8 mouse cellular contexts compared by ENCODE assay signal in genomic region chr7:130273265-130273664, GRCm38 (mm10).
A peak's percentile ranks its signal among the peaks of the same experiment; 100 is the strongest.
DNase-seq lines count a peak whose midpoint lies in the region; ATAC-seq and TF ChIP-seq lines count a peak whose summit lies in the region.

No protein-coding gene starts in this region.

- no peak overlapping the region for H3K4me2 ChIP-seq in forebrain, postnatal 0 days (ENCODE audit: low read depth)
- no peak overlapping the region for H3K4me2 ChIP-seq in hindbrain, embryonic 14.5 days (replicated peaks)

- no peaks in the 10 kb centered on the region for H3K27me3 ChIP-seq in forebrain, postnatal 0 days (ENCODE audit: insufficient read depth, low read length)
- H3K27me3 ChIP-seq in hindbrain, embryonic 14.5 days (ENCODE audit: control insufficient read depth, insufficient read depth, low read length), result no peaks in the 10 kb centered on the region
- no peaks in the 10 kb centered on the region for H3K27me3 ChIP-seq in spleen, adult 2 months (ENCODE audit: control insufficient read depth, insufficient read depth, low read length)

- no peaks in the 10 kb centered on the region for H3K9me3 ChIP-seq in forebrain, postnatal 0 days (ENCODE audit: low read length)
- no peaks in the 10 kb centered on the region for H3K9me3 ChIP-seq in hindbrain, embryonic 14.5 days (ENCODE audit: control insufficient read depth, low read length)

- peak; percentile 89 for TF ChIP-seq CTCF in forebrain, postnatal 0 days (IDR thresholded peaks at IDR 0.05; ENCODE audit: low read depth)
- TF ChIP-seq CTCF in spleen, adult 2 months (IDR thresholded peaks at IDR 0.05; ENCODE audit: extremely low read depth, insufficient read depth, insufficient read length, insufficient replicate concordance), result peak; percentile 73; the same call in 1 of the 2 replicates

- H3K4me3 ChIP-seq in forebrain, postnatal 0 days (ENCODE audit: low read depth, low read length), result no peak overlapping the region
- no peak overlapping the region for H3K4me3 ChIP-seq in hindbrain, embryonic 14.5 days (replicated peaks; ENCODE audit: low read length)
- H3K4me3 ChIP-seq in spleen, adult 2 months (ENCODE audit: extremely low read depth, insufficient read depth, insufficient read length), result no peak overlapping the region

- no peak overlapping the region for H3K9ac ChIP-seq in forebrain, postnatal 0 days
- H3K9ac ChIP-seq in hindbrain, embryonic 14.5 days, result no peak overlapping the region

- no peak for TF ChIP-seq POLR2A in spleen, adult 2 months (IDR thresholded peaks at IDR 0.05; ENCODE audit: low read depth, low read length)

- H3K36me3 ChIP-seq in forebrain, postnatal 0 days (ENCODE audit: insufficient read depth), result no peaks in the 10 kb centered on the region
- no peaks in the 10 kb centered on the region for H3K36me3 ChIP-seq in hindbrain, embryonic 14.5 days (replicated peaks; ENCODE audit: control insufficient read depth, insufficient read depth)
- no peaks in the 10 kb centered on the region for H3K36me3 ChIP-seq in spleen, adult 2 months (ENCODE audit: control insufficient read depth, insufficient read depth, low read length)

- 14% methylated on average over 16 of the region's 16 CpGs for WGBS in forebrain, postnatal 0 days
- 13% methylated on average over 16 of the region's 16 CpGs for WGBS in hindbrain, embryonic 14.5 days
- WGBS in spleen, adult 2 months, result 17% methylated on average over 16 of the region's 16 CpGs

- DNase-seq in NIH3T3 (ENCODE audit: low read depth), result peak; percentile 80
- DNase-seq in cerebellum, adult 11-12 months, result peak; percentile 25
- peak; percentile 79 for DNase-seq in forebrain, postnatal 0 days
- DNase-seq in hindbrain, embryonic 14.5 days (ENCODE audit: low spot score), result peak; percentile 76
- peak; percentile 61 to 69 for DNase-seq in left cerebral cortex, postnatal 25 days (ENCODE audit: low spot score in 2 of 2)
- peak in 1 of 2 experiments; percentile 40 for DNase-seq in spleen, adult 2 months (ENCODE audit: low read depth in 1 of 2, low spot score in 2 of 2)
- no peak for DNase-seq in T-cell, adult 2 months (ENCODE audit: low spot score)

- H3K4me1 ChIP-seq in forebrain, postnatal 0 days (ENCODE audit: insufficient read depth), result no peaks in the 10 kb centered on the region
- peaks cover 4% of the 10 kb centered on the region; the same call in 1 of the 2 replicates for H3K4me1 ChIP-seq in hindbrain, embryonic 14.5 days (replicated peaks; ENCODE audit: control insufficient read depth, insufficient read depth, low read length)
- H3K4me1 ChIP-seq in spleen, adult 2 months (ENCODE audit: control insufficient read depth, insufficient read depth, insufficient read length), result no peaks in the 10 kb centered on the region

- intact Hi-C loops in left cerebral cortex, postnatal 25 days (cut with DNase I), result loop anchor here (2.0 to 5.0 kb wide), 3 partner anchors 109 to 620 kb away; no protein-coding TSS in a partner anchor

- ATAC-seq in forebrain, postnatal 0 days, result peak; percentile 42
- ATAC-seq in hindbrain, embryonic 14.5 days (ENCODE audit: low FRiP score), result no peak
- peak; percentile 96 for ATAC-seq in megakaryocyte progenitor cell, adult 5-6 weeks (replicated peaks; ENCODE audit: poor library complexity)

- H3K27ac ChIP-seq in forebrain, postnatal 0 days (ENCODE audit: low read depth, low read length), result no peak overlapping the region
- no peak overlapping the region for H3K27ac ChIP-seq in hindbrain, embryonic 14.5 days
- H3K27ac ChIP-seq in spleen, adult 2 months (ENCODE audit: insufficient read depth, low read length), result no peak overlapping the region
